Mouse (Mus musculus) limb, embryonic 11.5 days (tissue): ENCODE results near the gene Etl4. TPM values are rescaled to one million over a fixed set of nuclear protein-coding genes. Genes with fewer than 3 reads are reported as not detected.

Source experiments
- ATAC-seq: fragments of 200-750 bp; cut with Nextera tagmentation; 2 replicates; pipeline ENCODE4 v1.8.0; 2017; ENCODE audit warnings: low read depth; ENCODE audit not compliant: insufficient number of reproducible peaks, low FRiP score, low TSS enrichment
- DNase-seq: peaks from one replicate; pipeline ENCODE4 v3.0.0-alpha.2; 2015; ENCODE audit warnings: low spot score
- H3K27ac ChIP-seq: fragments of 300-500 bp; sonication (generic); replicated peaks from 2 replicates; pipeline ENCODE4 v1.5.1; 2014; ENCODE audit warnings: low read depth, mild to moderate bottlenecking, low read length
- H3K27me3 ChIP-seq: fragments of 300-500 bp; sonication (generic); 2 replicates; pipeline ENCODE4 v1.6.1; 2014; ENCODE audit warnings: mild to moderate bottlenecking, low read length, mixed read lengths; ENCODE audit not compliant: control insufficient read depth, insufficient read depth
- H3K36me3 ChIP-seq: fragments of 300-500 bp; sonication (generic); 2 replicates; pipeline ENCODE4 v1.6.1; 2014; ENCODE audit warnings: mild to moderate bottlenecking, low read length, moderate library complexity, mixed read lengths; ENCODE audit not compliant: control insufficient read depth, insufficient read depth
- H3K4me1 ChIP-seq: fragments of 300-500 bp; sonication (generic); 2 replicates; pipeline ENCODE4 v1.6.1; 2014; ENCODE audit warnings: low read length, mixed read lengths; ENCODE audit not compliant: control insufficient read depth, insufficient read depth
- H3K4me2 ChIP-seq: fragments of 300-500 bp; sonication (generic); 2 replicates; pipeline ENCODE4 v1.6.1; 2014; ENCODE audit warnings: low read depth, mild to moderate bottlenecking, moderate library complexity; ENCODE audit not compliant: severe bottlenecking
- H3K4me3 ChIP-seq: fragments of 300-500 bp; sonication (generic); 2 replicates; pipeline ENCODE4 v1.5.1; 2014; ENCODE audit warnings: low read depth, low read length
- H3K9ac ChIP-seq: fragments of 300-500 bp; sonication (generic); 2 replicates; pipeline ENCODE4 v1.6.1; 2014; ENCODE audit warnings: mild to moderate bottlenecking, low read length
- H3K9me3 ChIP-seq: fragments of 300-500 bp; sonication (generic); 2 replicates; pipeline ENCODE4 v1.6.1; 2016; ENCODE audit warnings: low read length; ENCODE audit not compliant: control insufficient read depth
- WGBS: fragments of 180-500 bp; shearing (Covaris S2); extraction: QIAGEN DNeasy Blood & Tissue Kit; methylation state at CpG from one replicate; pipeline ENCODE4 v1.1.7; 2014; 5-methylcytosine and 5-hydroxymethylcytosine counted together
- polyA plus RNA-seq: library from polyadenylated mRNA; unstranded; fragments of >200 nt; fragmentation: Nextera tagmentation; extraction: Ambion mirVana; gene quantifications from 2 replicates; pipeline ENCODE4 v1.2.1, GENCODE M21; 2014

Etl4 gene
- polyA plus RNA-seq, 1 experiment from 2014 or later: 13.5 TPM

DNA sequence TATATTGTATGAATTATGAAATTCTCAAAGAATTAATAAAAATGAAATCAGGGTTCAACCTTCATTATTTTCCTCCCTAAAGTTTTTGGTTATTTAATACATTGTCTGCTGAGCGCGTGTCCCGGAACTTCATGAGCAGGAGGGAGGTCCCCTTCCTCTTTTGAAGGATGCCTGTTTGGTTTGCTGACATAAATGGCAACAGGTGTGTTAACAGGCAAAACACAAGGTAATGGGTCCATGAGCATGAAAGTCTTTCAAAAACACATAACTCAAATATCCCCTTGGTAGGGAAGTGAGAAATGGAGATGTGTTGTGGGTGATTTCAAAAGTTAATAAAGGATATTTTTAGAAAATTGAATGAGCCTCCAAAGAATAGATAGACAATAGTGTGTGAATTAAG is 687.0 kb downstream of the Etl4 start:
- WGBS: 96% methylated on average over 3 of the region's 3 CpGs
- no peak for DNase-seq
- Histone ChIP-seq H3K4me1 (no peaks in the 10 kb centered on the region), H3K27ac (no peak overlapping the region), H3K4me2 (no peak overlapping the region), H3K27me3 (no peaks in the 10 kb centered on the region), H3K4me3 (no peak overlapping the region), H3K9me3 (no peaks in the 10 kb centered on the region), H3K9ac (no peak overlapping the region), H3K36me3 (no peaks in the 10 kb centered on the region)
- ATAC-seq: no peak

DNA sequence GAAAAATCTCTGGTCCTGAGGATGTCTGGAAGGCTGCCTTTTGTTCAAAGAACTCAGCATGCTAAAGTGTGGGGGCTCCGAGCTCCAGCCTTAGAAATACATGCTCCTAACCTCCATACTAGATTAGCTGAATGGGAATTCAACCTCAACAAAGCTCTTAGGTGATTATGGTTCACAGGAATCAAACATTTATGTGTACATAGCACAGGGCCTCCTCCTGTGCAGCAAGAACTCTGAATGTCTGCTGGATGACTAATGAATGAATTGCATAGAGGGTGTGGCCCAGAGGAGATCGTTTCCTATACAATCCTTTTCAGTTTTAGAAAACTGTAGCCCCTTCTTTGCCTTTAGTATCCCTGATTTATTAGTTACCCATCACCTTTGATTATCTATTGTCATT is 687.6 kb downstream of the Etl4 start:
- H3K4me3 ChIP-seq: no peak overlapping the region
- no peaks in the 10 kb centered on the region for H3K4me1 ChIP-seq
- no peaks in the 10 kb centered on the region for H3K9me3 ChIP-seq
- 82% methylated on average over 2 of the region's 2 CpGs for WGBS
- no peak overlapping the region for H3K27ac ChIP-seq
- ATAC-seq (no peak), DNase-seq (no peak)
- no peaks in the 10 kb centered on the region for H3K27me3 ChIP-seq
- H3K9ac ChIP-seq: no peak overlapping the region
- H3K36me3 ChIP-seq: no peaks in the 10 kb centered on the region
- no peak overlapping the region for H3K4me2 ChIP-seq

DNA sequence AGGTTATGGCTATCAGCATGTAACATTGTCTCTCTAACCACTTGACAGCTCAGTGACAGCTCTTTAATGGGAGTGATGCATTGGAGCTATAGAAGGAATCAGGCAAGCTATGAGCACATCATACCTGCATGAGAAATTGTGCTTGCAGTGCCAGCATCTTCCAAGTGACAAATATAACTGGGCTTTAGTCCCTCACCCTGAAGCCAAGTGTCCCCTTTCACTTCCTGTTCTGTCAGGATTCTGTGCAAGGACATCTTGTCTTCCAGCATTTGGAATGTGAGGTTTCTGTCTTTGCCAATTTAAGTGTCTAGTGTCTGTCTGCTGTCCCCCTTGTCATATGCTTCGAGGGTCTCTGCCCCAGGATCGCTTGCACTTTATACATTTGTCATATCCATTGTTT is 693.1 kb downstream of the Etl4 start:
- ATAC-seq (no peak), DNase-seq (no peak)
- Histone ChIP-seq H3K4me3 (no peak overlapping the region), H3K36me3 (no peaks in the 10 kb centered on the region), H3K27ac (no peak overlapping the region), H3K4me1 (no peaks in the 10 kb centered on the region), H3K27me3 (no peaks in the 10 kb centered on the region), H3K9me3 (no peaks in the 10 kb centered on the region), H3K9ac (no peak overlapping the region), H3K4me2 (no peak overlapping the region)
- 87% methylated on average over 2 of the region's 2 CpGs for WGBS

DNA sequence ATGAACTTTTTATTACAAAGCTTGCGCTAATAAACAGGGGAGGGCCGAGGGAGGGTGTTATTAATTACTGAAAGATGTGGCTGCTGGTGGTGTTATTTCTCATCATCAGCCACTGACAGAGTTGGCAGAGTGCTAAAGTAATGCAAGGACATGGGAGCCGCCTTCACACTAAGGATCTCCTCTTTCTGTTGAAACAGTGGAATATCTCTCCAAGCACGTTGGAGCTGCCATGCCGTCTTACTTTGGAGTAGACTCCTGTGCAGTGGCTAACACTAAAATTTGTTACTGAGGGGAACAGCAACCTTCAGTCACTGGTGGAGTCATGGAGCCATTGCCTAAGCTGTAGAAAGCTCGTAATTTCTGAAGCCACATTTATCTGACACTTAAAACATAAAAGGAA is 694.0 kb downstream of the Etl4 start:
- H3K27me3 ChIP-seq: no peaks in the 10 kb centered on the region
- H3K27ac ChIP-seq: no peak overlapping the region
- no peaks in the 10 kb centered on the region for H3K4me1 ChIP-seq
- no peak overlapping the region for H3K4me3 ChIP-seq
- 74% methylated on average over 6 of the region's 6 CpGs for WGBS
- no peaks in the 10 kb centered on the region for H3K9me3 ChIP-seq
- DNase-seq (no peak), ATAC-seq (no peak)
- H3K4me2 ChIP-seq: no peak overlapping the region
- no peaks in the 10 kb centered on the region for H3K36me3 ChIP-seq
- H3K9ac ChIP-seq: no peak overlapping the region

DNA sequence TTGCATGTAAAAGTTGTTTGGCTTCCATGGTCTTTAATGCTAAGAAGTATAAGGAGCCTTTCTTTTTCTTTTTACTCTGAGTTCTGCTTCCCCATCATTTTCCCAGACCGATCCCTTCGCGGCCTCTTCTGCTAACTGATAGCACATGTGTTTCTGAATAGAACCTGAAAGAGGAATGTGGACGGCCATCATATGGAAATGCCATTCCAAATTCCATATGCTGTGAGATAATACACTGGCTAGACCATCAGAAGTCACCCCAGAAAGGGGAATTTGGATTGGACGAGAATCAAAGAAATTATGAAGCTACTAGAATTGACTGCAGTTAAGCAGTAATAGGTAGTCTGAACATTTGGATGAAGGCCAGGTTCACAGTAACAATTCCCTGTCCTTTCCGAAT is 694.4 kb downstream of the Etl4 start:
- Histone ChIP-seq H3K4me3 (no peak overlapping the region), H3K4me2 (no peak overlapping the region), H3K9ac (no peak overlapping the region), H3K4me1 (no peaks in the 10 kb centered on the region), H3K27ac (no peak overlapping the region), H3K36me3 (no peaks in the 10 kb centered on the region), H3K9me3 (no peaks in the 10 kb centered on the region), H3K27me3 (no peaks in the 10 kb centered on the region)
- no peak for ATAC-seq
- 60% methylated on average over 6 of the region's 6 CpGs for WGBS
- DNase-seq: peak; percentile 26

- Histone ChIP-seq H3K4me1 (no peaks in the 10 kb centered on the region), H3K4me2 (no peak overlapping the region), H3K9me3 (no peaks in the 10 kb centered on the region), H3K27me3 (no peaks in the 10 kb centered on the region), H3K9ac (no peak overlapping the region), H3K27ac (no peak overlapping the region), H3K36me3 (no peaks in the 10 kb centered on the region), H3K4me3 (no peak overlapping the region)
- 79% methylated on average over 8 of the region's 8 CpGs for WGBS
- no peak for ATAC-seq
- DNase-seq: no peak
These were observed 699.6 kb downstream of the Etl4 start for GRCm38 (mm10) chr2:20609203-20609602.

DNA sequence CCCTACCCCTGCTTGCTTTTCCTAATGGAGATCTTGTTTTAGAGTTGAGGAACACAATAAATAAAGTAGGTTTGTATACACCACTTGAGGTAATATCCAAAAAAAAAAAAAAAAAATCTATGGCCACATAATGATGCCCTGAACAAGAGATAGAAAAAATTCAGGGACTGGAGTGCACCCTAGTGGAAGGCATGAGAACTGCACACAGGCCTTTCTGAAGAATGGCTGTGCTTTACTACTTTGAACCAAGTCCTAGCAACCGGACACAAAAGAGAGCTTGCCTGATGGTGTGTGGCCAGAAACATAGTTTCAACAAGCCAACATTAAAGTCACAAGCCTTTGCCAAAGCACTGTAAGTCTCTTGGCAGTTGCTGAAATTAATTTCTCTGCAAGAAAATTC is 706.4 kb downstream of the Etl4 start:
- ATAC-seq (no peak), DNase-seq (peak; percentile 32)
- Histone ChIP-seq H3K9ac (no peak overlapping the region), H3K4me1 (no peaks in the 10 kb centered on the region), H3K9me3 (no peaks in the 10 kb centered on the region), H3K36me3 (no peaks in the 10 kb centered on the region), H3K27me3 (no peaks in the 10 kb centered on the region), H3K4me2 (no peak overlapping the region), H3K27ac (no peak overlapping the region), H3K4me3 (no peak overlapping the region)
- 76% methylated on average over 1 of the region's 1 CpGs for WGBS

DNA sequence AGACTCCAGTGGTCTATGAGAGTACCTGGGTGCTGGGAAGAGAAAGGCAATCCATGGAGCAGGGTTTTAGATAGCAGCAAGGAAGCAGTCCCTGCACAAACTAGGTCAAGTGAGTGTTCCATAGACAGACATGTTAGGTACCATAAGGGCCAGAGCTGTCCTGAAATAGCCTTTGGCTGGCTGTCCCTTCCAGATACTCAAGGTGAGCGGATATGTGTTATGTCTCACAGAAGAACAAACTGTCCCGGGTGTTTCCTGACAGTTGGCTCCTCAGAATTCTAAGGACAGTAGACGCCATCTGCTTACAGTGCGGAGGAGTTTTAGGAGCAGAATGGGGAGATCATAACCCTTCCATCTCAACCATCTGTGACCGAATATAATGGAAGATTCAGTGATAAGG is 708.8 kb downstream of the Etl4 start:
- H3K9me3 ChIP-seq: no peaks in the 10 kb centered on the region
- H3K36me3 ChIP-seq: no peaks in the 10 kb centered on the region
- no peak overlapping the region for H3K9ac ChIP-seq
- 94% methylated on average over 5 of the region's 5 CpGs for WGBS
- H3K4me2 ChIP-seq: no peak overlapping the region
- no peaks in the 10 kb centered on the region for H3K4me1 ChIP-seq
- DNase-seq (no peak), ATAC-seq (no peak)
- H3K27me3 ChIP-seq: no peaks in the 10 kb centered on the region
- H3K4me3 ChIP-seq: no peak overlapping the region
- H3K27ac ChIP-seq: no peak overlapping the region

- WGBS: 87% methylated on average over 5 of the region's 5 CpGs
- no peak overlapping the region for H3K9ac ChIP-seq
- H3K4me1 ChIP-seq: no peaks in the 10 kb centered on the region
- H3K4me2 ChIP-seq: no peak overlapping the region
- H3K36me3 ChIP-seq: no peaks in the 10 kb centered on the region
- DNase-seq (no peak), ATAC-seq (no peak)
- no peaks in the 10 kb centered on the region for H3K9me3 ChIP-seq
- no peaks in the 10 kb centered on the region for H3K27me3 ChIP-seq
- no peak overlapping the region for H3K4me3 ChIP-seq
- H3K27ac ChIP-seq: no peak overlapping the region
These were observed 710.3 kb downstream of the Etl4 start for GRCm38 (mm10) chr2:20619881-20620280.
